Mouse (Mus musculus): ENCODE measurements around the gene Snrk.
A peak's percentile ranks its signal among the peaks of the same experiment; 100 is the strongest.

Gene Snrk

DNA sequence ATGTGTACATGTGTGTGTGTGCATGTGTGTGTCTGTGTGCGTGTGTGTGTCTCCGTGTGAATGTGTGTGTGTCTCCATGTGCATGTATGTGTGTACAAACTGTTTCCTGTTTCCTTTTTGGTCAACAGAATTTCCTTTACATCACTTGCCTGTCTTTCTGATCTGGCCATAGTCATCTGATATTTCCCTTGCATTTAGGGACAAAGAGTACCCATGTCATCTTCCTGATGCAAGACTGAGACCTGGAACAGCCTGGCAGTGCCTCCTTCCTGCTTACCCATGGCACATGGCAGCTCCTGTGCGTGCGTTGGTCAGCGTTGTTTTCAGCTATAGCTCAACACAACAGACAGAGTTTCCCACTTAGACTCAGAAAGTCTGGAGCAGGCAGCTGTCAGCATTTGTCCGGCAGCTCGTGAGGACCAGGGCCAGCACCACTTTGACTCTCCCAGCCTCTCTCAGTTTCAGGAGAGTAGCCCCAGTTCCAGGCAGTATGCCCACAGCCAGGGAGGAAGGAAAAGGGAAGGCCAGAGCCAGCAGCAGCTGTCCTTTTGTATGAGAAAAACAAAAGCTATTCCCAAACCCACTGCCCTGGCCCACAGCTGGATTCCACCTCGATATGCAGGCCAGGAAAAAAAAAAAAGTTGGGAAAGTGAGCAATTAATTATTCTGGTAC lies 7.4 kb upstream of the Snrk start:
- DNase-seq, result no peak

DNA sequence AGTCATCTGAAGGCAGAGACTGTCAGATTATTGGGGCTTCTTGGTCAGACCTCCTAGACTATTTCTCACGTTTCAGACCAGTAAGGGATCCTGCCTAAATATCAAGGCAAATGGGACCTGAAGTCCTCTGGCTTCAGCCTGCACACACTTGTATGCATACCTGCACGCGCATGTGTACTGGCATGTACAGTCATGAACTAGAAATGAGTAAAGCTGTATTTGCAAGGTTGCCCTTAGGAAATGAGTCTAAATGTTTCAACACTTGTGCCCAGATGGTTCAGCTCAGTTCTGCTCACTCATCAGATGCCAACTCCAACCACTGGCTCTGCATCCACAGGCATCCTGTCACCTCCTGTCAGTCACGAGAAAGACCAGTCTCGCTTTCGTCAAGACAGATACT lies 6.6 kb upstream of the Snrk start:
- no peak for DNase-seq

DNA sequence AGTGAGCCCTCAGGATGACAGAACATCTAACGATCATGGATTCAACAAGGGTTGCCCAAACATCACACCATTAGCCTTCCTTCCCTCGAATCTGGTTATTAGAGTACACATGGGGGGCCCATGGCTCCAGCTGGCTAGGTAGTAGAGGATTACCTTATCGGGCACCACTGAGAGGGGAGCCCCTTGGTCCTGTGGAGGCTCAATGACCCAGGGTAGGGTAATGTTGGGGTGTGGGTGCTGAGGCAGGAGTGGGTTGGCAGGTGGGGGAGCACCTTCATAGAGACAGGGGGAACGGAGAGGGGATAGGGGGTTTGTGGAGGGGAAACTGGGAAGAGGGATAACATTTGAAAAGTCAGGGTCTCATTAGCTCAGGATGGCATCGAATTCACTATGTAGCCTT lies 6.1 kb upstream of the Snrk start:
- no peak for DNase-seq

DNA sequence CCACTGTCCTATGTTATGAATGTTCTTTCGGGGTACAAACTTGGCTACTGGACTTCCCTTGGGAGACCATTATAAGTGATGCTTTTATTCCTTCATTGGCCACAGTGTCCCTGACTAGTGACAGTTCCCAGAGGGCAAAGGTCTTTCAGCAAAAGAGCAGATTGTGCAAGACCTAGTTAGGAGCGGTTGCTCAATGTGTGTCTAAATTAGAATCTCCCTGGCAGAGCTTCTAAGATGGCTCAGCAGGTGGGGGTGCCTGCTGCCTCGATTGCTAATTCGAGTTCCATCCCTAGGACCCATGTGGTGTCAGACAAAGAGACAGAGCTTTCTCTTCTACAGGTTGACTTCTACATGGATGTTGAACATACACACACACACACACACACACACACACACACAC lies 1.5 kb upstream of the Snrk start:
- peak; percentile 40 for DNase-seq

DNA sequence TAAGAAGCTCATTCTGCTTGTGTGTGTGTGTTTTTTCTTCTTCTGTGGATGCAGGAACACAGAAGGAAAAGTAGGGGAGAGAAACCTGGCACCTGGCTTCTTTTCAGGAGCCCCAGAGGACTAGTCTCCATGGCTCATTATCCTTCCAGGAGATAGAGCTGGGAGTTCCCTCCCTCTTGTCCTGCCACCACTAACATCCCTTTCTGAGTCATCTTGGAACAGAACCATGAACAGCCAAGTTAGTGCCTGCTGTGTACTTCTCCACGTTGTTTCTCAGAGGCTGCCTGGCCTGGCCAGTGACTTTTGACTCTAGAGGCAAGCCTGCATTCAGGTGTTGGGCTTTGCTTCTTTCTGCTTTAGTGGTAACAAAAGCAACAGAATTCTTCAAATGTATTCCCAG lies 707 bp upstream of the Snrk start:
- DNase-seq, result no peak

DNA sequence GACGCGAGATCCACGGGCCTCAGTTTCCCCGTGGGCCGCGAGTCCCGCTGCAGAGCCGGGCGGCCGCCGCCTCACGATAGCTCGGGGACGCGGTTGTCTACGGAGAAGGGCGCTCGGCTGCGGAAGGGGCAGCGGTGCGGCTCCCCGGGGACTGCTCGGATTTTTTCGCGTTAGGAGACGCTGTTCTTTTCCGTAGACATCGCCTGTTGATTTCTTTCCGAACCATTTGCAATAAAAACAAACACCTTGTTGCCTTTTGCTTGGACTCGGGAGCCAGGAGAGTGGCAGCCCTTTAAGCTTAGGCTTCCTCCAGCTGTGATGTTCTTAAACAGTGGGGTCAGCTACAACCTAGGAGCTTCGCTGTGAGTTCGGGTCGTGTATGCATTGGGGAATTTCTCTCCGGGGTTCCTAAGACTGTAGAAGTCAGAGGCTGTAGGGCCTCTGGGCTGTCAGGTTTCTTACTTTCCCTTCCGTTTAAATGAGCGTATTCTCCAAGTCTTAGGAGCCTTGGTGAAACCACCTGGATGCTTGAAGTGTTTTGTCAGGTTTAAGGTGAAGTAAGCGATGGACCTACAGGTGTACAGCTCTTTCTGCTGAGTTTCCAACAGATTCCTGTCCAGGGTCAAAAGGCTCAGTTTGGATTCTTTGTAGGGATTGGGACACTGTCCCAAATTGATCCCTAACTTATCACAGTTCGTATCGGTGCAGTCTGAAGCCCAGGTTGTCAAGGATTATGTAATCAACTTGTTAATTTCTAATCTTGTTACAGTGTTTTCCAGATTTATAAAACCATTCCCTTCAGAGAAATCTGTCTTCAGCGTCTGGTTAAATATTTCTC lies 845 bp downstream of the Snrk start:
- DNase-seq, result peak; percentile 53

DNA sequence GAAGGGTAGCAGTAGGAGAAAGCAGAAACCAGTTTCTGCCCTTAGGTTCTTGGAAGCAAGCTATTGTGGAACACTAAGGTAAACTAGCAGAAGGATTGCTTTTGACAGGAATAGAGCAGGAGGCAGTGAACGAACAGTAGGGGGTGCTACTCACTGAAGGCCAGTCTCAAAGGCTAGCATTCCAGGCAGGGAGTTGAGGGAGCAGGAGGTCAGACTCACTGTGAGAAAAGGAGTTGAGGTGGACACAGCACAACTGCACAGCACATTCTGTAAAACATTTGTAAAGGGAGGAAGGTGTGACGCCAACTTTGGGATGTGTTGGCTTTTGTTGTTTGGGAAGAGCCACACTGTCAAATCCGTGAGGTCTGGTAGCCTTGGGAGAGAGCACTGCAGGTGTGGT lies 3.0 kb downstream of the Snrk start:
- peak; percentile 73 for DNase-seq

DNA sequence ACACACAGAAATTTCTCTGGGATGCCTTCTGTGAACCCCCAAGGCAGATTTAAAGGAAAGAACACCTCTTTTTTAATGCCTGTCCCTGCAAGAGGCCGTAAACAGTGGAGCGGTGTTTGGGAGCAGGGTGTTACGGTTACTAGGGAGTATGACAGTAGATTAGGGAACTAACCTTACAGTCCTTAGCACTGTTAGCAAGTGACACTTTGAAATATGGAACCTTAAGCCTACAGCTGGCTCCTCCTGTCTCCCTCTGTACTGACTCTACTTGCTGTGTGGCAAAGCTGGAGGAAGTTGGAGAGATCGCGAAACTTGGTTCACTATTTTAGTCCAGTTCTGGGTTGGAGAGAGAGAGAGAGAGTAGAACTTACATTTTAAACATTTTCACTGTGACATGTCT lies 5.0 kb downstream of the Snrk start:
- no peak for DNase-seq

DNA sequence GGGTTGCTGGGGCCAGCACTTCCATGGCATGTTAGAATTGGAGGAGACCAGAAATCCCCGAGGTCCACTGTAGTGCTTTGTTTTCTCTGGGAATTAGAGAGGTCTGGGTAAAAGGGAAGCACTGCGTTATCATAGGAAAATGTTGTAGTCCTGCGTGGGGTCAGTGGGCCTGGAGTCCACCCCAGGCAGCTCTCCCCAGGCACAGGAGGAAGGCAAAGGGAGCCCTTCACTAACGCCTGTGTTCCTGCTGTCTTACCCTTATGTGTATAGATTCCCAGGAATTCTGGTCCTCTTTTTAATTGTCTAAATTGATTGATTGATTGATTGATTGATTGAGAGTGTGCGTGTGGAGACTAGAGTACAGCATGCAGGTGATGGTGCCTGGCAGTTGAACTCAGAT lies 6.1 kb downstream of the Snrk start:
- DNase-seq, result no peak

DNA sequence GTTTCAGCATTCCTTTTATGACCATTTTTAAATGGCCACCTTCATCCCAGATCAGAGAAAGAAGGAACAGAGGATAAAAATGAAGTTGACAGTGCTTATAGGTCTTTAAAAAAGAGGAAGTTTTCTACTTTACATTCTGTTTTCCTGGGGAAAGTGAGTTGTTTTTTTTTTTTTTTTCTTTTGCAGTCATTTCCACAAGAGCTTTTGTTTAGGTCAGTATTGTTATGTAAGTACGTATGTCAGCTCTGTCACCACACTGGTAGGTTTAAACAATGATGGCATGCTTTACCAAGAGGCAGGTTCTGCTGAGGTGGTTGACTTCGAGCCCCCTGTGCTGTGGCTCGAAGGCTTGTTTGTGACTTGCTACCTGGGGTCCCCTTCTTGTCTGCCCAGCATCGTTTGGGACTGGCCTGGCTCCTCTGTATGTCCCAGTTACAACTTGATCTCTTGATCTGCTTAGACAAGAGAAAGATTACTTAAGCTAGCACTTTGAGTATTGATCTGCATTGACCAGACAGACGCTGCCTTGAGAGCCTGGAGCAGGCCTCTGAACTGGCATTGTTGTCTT lies 8.7 kb downstream of the Snrk start:
- no peak for DNase-seq

DNA sequence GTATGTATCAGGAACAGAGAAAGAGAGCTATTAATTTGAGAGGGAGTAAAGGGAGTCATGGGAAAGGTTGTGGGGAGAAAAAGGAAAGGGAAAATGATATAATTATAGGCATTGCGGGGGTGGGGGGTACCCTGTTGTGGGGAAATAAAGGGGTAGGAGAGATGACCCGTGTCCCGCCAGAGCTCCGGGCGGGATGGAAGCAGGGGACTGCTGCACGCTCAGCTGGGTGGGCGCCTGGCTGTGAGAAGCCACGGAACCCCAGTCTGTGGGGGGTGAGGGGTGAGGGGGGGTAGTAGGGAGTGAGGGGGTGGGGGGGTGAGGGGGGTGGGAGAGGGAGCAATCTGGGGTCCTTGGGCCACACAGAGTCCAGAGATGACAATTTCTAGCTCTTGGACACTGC lies 9.7 kb downstream of the Snrk start:
- DNase-seq, result no peak

DNA sequence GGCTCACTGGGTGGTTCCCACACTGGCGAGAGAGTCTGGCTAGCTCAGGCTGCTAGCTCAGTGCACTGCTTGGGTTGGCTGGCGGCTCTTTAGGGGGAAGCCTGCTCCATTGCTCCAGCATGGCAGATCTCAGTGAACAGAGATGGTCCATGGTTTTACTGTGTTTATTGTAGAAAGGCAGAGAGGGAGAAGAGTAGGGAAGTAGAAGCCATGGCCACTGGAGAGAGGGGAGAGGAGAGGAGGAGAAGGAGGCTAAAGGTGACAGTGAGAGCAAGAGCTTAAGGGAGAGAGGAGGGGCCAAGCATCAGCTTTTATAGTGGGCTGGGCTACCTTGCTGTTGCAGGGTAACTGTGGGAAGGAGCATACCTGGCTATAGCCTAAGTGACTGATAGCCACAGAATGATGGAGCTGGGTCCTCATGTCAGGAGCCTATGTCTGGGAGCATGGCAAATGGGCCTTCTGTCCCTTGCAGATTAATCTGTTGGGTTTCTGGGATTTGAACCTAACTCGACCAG lies 10.3 kb downstream of the Snrk start:
- no peak for DNase-seq

DNA sequence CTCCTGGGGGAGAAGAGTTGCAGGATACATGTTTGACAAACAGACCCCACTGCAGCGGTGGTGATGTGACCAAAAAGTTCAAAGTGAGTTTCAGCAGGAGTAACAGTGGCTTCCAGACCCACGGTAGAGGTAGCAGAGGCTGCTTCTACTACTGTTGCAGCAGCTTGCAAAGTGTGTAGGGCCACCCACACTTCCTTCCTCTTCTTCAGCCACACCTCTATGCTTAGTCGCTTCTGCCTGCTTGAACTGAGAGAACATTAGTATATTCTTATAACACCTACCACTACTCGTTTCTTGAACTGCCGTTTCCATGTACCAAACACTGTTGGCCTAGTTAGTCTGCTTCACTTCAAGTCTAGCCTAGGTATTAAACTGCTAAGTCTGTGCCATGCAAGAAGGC lies 11.6 kb downstream of the Snrk start:
- no peak for DNase-seq

DNA sequence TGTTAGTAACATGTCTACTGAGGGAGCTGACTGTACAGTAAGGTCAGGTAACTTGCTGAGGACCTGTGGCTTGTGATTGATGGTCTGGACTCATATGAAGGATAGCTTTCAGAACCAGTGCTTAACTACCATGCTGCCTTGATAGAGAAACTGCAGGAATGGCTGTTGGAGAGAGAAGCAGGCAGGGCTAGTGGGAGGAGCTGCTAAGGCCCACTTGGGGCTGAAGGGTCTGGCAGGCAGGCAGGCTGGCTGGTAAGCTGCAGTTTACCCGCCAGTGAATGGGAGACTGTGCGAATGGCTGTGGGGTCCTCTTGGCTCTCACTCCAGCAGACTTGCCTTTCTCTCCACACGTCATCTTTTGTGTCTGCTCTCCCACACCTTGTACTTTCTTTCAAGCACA lies 13.6 kb downstream of the Snrk start:
- DNase-seq, result no peak

DNA sequence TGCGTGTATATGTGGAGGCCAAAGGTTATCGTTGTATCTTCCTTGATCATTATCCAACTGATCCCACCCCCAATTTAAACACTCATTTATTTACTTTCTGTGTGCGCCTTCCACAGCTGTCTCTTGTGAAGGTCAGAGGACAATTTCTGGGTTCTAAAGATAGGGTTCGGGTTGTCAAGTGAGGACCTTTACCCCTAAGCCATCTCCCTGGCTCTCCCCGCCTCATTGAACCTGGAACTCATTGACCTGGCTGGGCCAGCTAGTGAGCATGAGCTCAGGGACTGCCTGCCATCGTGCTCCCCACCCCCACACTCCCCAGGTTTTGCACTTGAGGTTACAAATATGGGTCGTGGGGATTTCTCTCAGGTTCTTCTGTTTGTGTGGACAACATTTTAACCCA lies 15.1 kb downstream of the Snrk start:
- DNase-seq, result no peak

DNA sequence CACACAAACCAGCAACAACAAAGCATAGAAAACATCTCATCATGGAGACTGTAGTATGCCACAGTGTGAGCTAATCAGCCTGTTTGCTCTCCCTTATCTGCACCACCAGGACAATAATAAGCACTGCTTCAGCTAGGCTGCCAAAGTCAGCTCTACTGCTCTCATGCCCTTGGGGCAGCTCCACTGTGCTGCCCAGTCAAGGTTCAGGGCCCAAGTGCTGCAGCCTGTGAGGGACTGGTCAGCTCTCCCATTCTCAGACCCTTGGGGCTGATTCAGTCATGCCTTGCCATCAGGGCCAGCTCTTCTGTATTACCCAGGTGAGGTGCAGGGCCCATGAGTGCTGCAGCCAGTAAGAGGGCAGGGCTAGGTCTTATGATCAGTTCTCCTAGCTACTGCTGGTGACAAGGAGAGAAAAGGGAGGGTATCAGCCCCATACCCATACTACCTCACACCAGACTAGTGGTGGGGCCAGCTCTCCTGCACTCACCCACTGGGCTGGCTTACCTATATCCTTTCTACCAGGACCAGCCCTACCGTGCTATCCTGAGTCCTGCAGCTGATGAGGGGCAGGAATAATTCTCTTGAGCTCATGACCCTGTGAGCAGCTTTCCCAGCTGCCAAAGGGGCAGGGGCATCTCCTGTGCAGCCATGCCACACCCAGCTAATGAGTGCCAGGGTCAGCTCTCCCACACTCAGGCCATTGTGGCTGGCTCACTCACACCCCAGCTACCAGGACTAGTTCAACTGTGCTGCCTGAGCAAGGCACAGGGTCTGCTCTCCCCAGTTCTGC lies 18.2 kb downstream of the Snrk start:
- DNase-seq, result no peak

DNA sequence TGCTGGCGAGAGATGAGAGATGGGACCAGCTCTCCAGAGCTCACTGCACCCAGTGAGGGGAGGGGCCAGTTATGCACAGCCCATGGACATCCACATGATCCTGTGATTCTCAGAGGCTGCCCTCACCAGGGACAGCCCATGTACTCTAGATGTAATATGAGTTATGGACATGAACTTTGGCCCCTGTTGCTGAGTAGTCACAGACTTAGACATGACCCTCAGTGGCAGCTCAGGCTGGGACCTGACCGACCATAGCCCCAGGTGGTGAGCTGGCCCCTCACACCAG lies 18.8 kb downstream of the Snrk start:
- no peak for DNase-seq

DNA sequence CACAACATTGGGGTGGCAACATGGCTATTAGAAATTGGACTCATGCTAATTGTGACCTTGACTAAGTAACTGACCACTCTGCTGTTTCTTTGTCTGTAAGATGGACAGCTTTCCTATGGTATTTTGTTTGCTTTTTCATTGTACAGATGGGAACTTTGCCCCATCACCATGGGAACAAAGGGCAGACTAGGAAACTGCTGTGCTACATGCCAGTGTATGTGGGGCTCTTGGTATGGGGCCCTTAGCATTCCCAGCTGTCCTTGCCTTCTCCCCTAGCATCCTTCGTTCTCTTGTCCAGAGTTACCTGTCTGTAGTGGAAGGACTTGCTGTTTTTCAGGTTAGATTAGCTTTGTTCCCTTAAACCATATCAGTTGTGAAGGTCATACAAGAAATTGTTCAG lies 20.9 kb downstream of the Snrk start:
- no peak for DNase-seq

DNA sequence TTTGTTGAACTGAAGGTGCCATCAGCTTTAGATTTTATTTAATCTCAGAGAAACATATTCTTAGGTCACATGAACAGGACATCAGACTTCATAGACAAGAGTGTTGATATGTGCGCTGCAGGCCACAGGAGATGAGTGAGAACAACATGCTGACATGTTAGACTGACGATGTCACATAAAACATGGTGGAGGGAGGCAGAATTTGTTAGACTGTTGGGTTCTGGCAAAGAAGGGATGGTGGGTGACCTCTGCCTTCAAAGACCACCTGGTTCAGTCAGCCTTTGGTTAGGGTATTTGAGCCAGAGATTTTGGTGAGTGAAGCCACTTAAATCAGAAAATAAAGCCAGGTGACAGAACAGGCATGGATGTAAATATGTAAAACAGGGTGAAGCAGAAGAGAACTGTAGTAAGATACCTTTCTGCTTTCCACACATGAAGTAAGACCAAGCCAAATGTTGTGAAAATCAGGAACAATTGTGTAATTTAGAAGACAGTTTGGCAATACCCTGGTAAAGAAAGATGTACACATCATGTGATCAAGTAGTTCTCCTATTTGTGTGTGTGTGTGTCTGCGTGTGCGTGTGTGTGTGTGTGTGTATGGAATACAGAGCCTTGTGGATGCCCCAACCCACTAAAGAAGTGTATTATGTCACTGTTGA lies 21.4 kb downstream of the Snrk start:
- no peak for DNase-seq

DNA sequence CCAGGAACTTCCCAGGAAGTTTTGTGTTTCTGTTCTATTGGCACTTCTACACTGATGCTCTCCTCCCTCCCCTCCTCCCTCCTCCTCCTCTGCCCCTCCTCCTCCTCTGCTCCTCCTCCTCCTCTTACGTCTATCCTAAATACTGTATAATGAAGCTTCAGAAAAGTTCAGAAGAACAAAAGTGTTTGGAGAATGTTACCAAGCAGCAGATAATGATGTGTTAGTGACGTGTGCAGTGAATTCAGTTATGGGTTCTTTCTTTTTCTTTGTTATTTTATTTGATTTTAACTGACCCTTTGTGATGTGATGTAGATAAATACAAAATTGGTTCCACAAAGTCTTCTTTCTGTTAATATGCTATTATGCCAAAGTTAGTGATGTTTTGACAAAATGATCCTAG lies 22.2 kb downstream of the Snrk start:
- DNase-seq, result no peak

DNA sequence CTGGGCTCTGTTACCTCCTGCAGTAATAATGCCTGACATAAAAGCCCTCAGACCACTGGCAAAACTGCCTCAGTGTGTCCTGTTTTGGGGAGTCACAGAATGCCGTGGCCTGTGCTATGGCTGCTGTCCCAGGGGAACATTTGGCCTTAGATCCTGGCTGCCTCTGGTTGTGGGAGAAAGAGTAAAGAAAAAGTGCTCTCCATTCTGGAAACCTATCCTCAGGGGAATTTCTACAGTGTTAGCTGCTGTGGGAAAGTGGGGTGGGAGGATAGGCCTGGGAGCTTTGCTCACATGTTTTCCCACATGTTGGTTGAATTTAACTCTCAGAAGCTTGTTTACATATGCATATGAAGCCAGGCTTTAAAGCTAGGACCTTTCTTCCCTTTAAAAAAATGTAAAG lies 26.2 kb downstream of the Snrk start:
- no peak for DNase-seq

DNA sequence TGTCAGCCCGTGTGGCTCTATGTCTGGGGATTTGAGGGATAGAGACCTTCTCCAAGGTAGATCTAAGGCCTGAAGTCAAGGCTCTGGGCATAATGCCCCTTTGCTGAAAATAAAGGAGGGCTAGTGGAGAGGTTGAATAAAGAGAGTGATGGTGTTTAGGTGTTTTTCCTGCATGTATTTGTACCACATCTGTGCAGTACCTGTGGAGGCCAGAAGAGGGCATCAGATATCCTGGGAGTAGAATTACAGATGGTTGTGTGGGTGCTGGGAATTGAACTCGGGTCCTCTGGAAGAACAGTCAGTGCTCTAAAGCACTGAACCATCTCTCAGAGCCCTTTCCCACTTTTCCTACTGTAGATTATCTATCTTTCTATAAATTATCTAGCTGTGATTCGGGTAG lies 27.7 kb downstream of the Snrk start:
- DNase-seq, result no peak

DNA sequence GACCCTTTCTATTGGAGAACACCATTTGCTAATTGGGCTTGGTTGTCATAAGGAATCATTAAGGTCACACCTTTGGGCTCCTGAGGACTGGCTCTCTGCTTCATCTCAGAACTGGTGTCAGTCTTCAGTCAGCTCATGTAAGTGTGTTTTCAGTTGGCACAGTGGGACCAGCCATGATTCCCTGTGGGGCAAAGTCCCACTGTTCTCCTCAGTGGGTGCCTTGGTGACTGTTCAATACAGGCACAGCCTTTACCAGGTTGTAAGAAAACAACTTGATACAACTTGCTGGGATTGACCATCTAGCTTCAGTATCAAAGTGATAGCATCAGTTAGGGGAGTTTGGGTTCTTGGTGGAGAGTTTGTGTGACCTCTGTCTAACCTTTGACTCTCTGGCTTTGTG lies 28.6 kb downstream of the Snrk start:
- DNase-seq, result no peak

Measured in cerebellum, adult 8-10 months (tissue).